Mouse (Mus musculus) T-helper 17 cell (primary cell): ENCODE measurements around the gene Chst4.

Experiments
- in situ Hi-C, 2 experiments: fragments of 300-600 bp; cut with MboI, MseI; formaldehyde crosslinking; loops; 1 replicate in 1 of 2; 2 replicates in 1 of 2; pipeline ENCODE4 v1.15.1; 2025; ENCODE audit warnings: high pct_unique_total_duplicates in 2 of 2

Chst4 gene

GRCm38 (mm10) chr8:110008228-110008994 is 31.1 kb downstream of the Chst4 start:
- in situ Hi-C loops: no loop called here

DNA sequence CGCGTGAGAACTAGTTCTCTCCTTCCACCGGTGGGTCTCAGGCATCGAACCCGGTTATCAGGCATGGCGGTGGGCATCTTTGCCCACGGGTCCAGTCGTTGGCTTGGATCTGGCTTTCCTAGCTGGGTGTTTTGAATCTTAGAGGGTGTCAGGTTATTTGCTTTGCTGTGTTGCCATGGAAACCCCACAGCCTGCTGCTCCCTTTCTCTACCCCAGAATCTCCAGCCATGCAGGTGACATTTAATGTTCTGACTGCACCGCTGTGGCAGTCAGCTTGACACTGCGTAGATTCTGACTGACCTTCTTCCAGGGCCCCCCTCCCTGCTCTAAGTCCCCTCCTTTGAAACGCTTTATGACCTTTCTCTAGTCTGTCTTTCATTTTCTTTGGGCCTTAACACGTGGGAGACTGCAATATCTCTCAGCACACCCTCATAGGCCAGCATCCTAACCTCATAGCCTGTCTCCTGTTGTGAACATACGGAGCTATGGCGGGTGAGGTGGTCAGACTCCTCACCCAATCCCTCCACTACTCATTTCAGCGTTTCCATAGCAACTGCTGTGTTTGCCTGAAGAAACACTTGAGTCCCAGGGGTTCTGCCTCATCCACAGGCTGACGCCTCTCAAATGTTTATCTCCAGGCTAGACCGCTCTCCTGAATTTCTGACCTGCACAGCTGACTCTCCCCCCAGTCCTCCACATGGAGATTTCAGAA is 33.1 kb downstream of the Chst4 start:
- in situ Hi-C loops: no loop called here

- in situ Hi-C loops: no loop called here
These were observed 35.2 kb downstream of the Chst4 start for GRCm38 (mm10) chr8:110004300-110004699.

DNA sequence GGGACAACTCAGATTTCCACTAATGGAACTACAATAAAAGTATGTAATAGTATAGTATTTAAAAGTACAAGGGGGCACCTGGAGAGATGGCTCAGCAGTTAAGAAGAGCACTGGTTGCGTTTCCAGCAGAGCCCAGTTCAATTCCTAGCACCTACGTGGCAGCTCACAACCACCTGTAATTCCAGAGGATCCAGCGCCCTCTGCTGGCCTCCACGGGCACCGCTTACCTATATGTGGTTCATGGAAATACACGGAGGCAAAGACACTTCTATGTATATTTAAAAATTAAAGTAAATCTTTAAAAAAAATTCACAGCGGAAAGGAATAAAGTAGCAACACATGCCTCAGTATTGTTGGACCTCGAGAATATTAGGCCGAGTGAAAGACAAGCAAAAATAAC is 36.6 kb downstream of the Chst4 start:
- in situ Hi-C loops: no loop called here

DNA sequence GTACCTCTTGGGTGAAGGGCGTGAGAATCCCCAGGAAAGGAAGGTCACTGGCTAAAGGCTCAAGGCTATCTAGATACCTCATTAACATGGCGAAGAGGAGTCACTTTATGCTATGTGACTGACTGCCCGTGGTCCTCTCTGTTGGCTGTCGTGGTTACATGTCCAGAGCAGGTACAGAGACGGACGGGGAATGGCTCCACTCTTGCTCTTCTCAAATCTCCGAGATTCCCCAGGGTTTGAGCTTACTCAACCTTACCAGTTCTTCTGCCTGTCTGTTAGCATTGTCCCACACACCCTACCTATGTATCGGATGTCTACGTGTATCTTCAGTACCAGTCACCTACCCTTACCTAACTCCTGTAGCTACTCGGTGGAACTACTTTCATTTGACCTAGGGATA is 39.6 kb downstream of the Chst4 start:
- in situ Hi-C loops: no loop called here

DNA sequence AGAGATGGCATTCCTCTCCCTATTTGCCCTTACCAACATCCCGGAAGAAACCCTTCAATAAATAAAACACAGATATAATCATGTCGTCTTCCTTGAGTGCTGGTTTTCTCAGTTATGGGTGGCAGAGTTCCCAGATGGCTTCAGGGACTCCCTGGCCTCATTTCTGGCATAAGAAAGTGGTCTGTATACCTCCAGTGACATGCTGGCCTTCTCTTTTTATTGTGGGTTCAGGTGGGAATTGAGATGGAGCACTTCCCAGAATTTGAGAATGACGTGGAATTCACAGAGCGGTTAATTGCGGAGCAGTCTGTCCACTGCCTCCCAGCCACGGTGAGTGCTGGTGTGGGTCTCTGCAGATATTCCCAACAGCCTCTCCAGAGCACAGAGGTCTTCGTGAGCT is 41.5 kb downstream of the Chst4 start:
- in situ Hi-C loops: no loop called here

DNA sequence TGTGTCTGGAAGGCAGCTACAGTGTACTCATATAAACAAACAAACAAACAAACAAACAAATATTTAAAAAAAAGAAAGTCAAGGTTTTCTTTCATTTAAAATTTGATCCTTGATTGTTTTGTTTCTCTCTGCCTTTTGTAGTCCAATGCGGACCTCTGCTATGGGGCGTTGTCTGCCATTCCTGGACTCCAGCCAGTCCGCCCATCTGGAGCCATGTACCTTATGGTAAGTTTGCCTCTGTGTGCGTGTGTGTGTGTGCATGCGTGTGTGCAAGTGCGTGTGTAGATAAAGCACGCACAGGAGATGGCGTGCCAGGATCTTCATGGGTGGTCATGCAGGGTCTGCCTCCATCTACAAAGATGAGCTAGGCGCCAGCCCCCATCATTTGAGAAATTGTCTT is 42.2 kb downstream of the Chst4 start:
- in situ Hi-C loops: no loop called here

- in situ Hi-C loops: no loop called here
These were observed 46.6 kb downstream of the Chst4 start for GRCm38 (mm10) chr8:109992951-109993350.

DNA sequence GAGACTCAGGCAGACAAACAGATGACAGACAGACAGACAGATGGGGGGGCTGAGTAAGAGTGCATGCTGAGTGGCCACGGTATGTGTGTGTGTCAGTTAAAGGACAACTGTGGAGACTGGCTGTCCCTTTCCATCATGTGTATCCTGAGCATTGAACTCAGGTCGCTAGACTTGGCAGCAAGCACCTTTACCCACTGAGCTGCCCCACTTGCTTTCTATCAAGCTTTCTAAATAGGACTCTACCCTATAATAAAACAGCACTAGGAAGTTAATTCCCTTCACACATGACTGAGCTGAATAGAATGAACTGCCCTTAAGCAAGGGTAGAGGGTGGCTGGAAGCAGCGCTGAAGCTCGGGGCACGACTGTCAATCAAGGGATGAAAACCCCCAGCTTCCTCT is 47.4 kb downstream of the Chst4 start:
- in situ Hi-C loops: no loop called here

DNA sequence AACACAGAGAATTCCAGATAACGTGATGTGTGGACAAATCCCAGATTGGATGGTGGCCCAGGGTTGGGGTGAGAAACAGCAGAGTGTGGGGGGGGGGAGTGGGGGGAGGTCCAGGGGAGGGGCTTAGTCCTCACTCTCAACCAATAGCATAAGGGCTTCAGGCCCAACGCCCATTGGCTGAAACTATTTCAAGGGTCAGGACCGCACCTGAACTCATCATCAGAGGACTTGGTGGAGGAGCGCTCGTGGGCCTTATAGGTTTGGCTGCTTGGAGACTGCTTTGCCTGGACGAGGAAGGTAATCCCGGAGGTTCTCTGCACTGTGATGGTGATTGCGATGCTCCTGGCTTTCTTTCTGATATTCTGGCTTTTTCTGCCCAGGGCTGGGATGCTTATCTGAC is 49.3 kb downstream of the Chst4 start, which contains the start of gene Tat:
TSS of gene Tat (plus strand) at position 214 of the 400 bp plus-strand sequence.
- in situ Hi-C loops: no loop called here

- in situ Hi-C loops: no loop called here
These were observed 50.4 kb downstream of the Chst4 start for GRCm38 (mm10) chr8:109989151-109989550.

DNA sequence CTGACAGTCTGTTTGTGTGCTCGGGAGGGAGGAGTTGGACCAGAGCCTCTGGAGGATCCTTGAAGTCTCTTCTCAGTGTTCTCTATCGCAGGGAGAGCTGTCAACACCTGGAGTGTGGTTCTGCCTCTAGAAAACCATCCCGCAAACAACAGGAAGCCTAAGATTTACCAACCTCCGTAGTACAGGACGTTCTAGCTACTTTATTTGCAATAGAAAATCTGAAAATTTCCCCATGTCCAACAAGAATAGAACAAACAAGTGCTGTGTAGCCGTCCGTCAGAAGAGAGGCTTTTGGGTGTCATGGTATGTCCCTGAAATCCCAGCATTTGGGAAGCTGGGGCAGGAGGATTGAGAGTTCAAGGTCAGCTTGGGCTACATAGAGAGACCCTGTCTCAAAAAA is 51.8 kb downstream of the Chst4 start:
- in situ Hi-C loops: no loop called here

DNA sequence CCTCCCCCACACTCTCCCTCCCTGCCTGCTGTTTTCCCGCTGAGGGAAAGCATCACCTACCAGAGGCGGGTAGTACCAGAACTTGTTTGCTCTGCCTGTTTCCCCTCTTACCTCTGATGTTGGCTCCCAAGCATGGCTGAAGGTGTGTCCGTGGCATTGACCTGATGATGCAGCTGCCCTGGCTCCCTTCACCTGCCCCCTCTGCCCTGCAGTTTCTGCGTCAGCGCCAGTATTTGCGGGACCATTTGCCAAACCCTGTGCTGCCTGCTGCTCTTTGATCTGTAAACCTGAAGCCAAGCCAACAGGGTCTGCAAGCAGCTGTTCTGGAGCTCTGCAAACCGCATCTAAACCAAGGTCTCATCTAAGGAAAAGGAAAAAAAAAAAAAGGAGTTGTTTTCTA is 53.2 kb downstream of the Chst4 start:
- in situ Hi-C loops: no loop called here

DNA sequence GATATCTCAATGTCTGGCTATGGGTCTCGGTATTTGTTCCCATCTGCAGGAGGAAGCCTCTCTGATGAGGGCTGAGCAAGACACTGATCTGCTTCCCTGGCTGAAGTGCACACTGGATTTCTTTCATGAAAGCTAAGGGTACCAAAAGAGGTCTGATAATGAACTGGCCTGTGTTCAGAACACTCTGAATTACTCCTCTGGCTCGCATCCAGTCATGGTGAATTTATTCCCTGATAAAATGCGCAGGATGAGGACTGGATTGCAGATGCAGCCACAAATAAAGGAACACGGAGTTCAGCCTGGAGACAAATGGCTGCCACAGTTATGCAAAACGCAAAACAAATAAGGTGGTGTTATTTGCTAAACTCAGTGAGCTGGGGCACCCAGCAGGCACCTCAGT is 55.6 kb downstream of the Chst4 start:
- in situ Hi-C loops: no loop called here

DNA sequence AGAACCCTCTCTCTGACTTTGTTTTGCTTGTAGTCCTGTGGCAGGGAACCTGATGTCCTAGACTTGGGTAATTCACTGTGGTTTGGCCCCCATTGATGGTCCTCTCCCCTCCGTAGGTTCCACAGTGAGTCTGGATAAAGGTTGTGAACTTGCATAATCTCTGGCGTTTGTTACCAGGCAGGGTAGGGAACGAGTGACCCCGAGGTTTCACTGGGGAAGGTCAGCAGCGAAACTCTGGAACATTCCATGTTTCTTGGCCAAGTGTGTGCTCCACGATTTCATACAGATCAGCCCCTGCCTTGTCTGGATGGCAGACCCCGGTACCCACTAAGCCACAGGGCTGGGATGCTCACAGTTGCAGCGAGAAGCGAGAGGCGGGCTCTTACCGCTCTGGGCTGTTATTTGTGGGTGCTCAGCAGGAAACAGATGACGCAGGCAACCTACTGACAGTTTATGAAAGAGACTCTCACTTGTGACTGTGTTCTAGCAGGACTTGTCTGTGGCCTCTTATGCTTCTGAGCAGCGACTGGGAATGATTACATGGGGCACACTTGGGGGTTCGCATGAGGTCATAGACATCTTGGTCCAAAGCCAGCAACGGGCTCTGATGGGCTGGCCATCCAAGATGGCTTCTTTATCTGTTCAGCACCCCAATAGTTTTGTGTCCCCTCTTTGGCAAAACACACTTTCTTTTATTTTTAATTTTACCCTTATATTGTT is 57.0 kb downstream of the Chst4 start:
- in situ Hi-C loops: no loop called here

DNA sequence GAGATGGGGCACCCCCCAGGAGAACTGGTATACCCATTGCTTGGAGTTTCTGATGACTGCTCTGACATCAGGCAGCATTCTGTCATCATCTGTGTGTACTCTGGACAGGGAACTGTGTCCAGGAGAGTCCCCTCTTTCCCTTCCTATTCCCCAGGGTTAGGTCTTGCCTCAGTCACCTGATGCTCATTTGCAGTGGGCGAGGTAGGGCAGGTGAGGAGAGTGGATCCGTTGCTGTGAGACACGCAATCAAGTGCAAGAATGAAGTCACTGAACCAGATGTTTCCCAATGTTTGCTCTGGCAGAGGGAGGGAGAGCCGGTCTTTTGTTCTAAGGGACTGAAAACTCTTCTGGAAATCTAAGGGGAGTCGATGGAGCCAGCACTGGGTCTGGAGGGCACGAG is 60.2 kb downstream of the Chst4 start:
- in situ Hi-C loops: no loop called here
